Comparison of ENCODE assay signal across 14 mouse cellular contexts in genomic region chr1:98082988-98083387, GRCm38 (mm10). TPM values are rescaled to one million over a fixed set of nuclear protein-coding genes. Genes with fewer than 3 reads are reported as not detected.
DNase-seq lines count a peak whose midpoint lies in the region; ATAC-seq lines count a peak whose summit lies in the region.
"Had no signal": no experiment of that assay in that cellular context is flagged by ENCODE, and none has a peak within 500 bp of the region (broad histone marks: within the 10 kb centered on the region; RNA-seq: fewer than 3 reads in every experiment).

No protein-coding gene starts in this region.

- no peaks in the 10 kb centered on the region for H3K9me3 ChIP-seq in heart, embryonic 11.5 days (replicated peaks; ENCODE audit: control insufficient read depth, low read length)
- no peaks in the 10 kb centered on the region for H3K9me3 ChIP-seq in kidney, embryonic 16.5 days (ENCODE audit: low read length)
- no peaks in the 10 kb centered on the region for H3K9me3 ChIP-seq in forebrain, embryonic 11.5 days (ENCODE audit: control insufficient read depth, low read length)

- ATAC-seq in heart, embryonic 11.5 days (replicated peaks; ENCODE audit: insufficient number of reproducible peaks, low FRiP score, low TSS enrichment) = no peak
- peak; percentile 55; the same call in 1 of the 2 replicates for ATAC-seq in kidney, embryonic 16.5 days (ENCODE audit: low FRiP score, low TSS enrichment)
- ATAC-seq in forebrain, embryonic 11.5 days (replicated peaks; ENCODE audit: low FRiP score) = peak; percentile 71

- no peaks in the 10 kb centered on the region for H3K36me3 ChIP-seq in heart, embryonic 11.5 days (ENCODE audit: control insufficient read depth, insufficient read depth, low read length)
- no peaks in the 10 kb centered on the region for H3K36me3 ChIP-seq in kidney, embryonic 16.5 days (ENCODE audit: insufficient read depth, low read length)
- no peaks in the 10 kb centered on the region for H3K36me3 ChIP-seq in forebrain, embryonic 11.5 days (ENCODE audit: control insufficient read depth, insufficient read depth, low read length)

- WGBS in heart, embryonic 11.5 days (ENCODE audit: insufficient replicate concordance) = 60% methylated on average over 6 of the region's 6 CpGs
- 48% methylated on average over 6 of the region's 6 CpGs for whole genome bisulfite sequencing in kidney, embryonic 16.5 days
- WGBS in forebrain, embryonic 11.5 days = 35% methylated on average over 6 of the region's 6 CpGs

- no peak for DNase-seq in heart, adult 9 months (ENCODE audit: low spot score in 2 of 2)
- DNase-seq in kidney, postnatal 36 days = no peak
- peak; percentile 55 for DNase-seq in forebrain, embryonic 11.5 days (ENCODE audit: low spot score)
- DNase-seq in retina, embryonic 14.5 days (ENCODE audit: low spot score) = peak; percentile 44
- no peak for DNase-seq in gastrocnemius, postnatal 10 days
- DNase-seq: B cell, adult 2 months; cerebellum, adult 11-12 months; kidney, adult 11 months; right cerebral cortex, postnatal 25 days; thymus, postnatal 4 days had no signal

- H3K4me2 ChIP-seq in heart, embryonic 11.5 days = no peak overlapping the region
- no peak overlapping the region for H3K4me2 ChIP-seq in kidney, embryonic 16.5 days (replicated peaks; ENCODE audit: low read depth, low read length)
- H3K4me2 ChIP-seq in forebrain, embryonic 11.5 days (ENCODE audit: low read depth, low read length, severe bottlenecking) = no peak overlapping the region
- H3K4me2 ChIP-seq: hindbrain, embryonic 14.5 days had no signal

- no peak overlapping the region for H3K9ac ChIP-seq in heart, embryonic 11.5 days (ENCODE audit: low read depth, low read length)
- H3K9ac ChIP-seq in kidney, embryonic 16.5 days (replicated peaks; ENCODE audit: low read length) = no peak overlapping the region
- no peak overlapping the region for H3K9ac ChIP-seq in forebrain, embryonic 11.5 days (ENCODE audit: low read length)
- H3K9ac ChIP-seq: hindbrain, embryonic 14.5 days had no signal

- no peaks in the 10 kb centered on the region for H3K27me3 ChIP-seq in heart, embryonic 11.5 days (ENCODE audit: control insufficient read depth, insufficient read depth, low read length)
- no peaks in the 10 kb centered on the region for H3K27me3 ChIP-seq in kidney, embryonic 16.5 days (ENCODE audit: insufficient read depth, low read length)
- no peaks in the 10 kb centered on the region for H3K27me3 ChIP-seq in forebrain, embryonic 11.5 days (ENCODE audit: control insufficient read depth, insufficient read depth, low read length)

- no peak overlapping the region for H3K4me3 ChIP-seq in heart, embryonic 11.5 days (ENCODE audit: low read depth, low read length)
- H3K4me3 ChIP-seq in kidney, embryonic 16.5 days (ENCODE audit: low read length) = no peak overlapping the region
- H3K4me3 ChIP-seq in forebrain, embryonic 11.5 days (ENCODE audit: low read depth, low read length) = no peak overlapping the region
- H3K4me3 ChIP-seq: layer of hippocampus, adult 2 months had no signal

- peak overlapping the region; percentile 46 for H3K27ac ChIP-seq in heart, embryonic 11.5 days (ENCODE audit: low read depth, low read length)
- no peak overlapping the region for H3K27ac ChIP-seq in kidney, embryonic 16.5 days (ENCODE audit: low read length)
- peak overlapping the region; percentile 47; the same call in 1 of the 2 replicates for H3K27ac ChIP-seq in forebrain, embryonic 11.5 days (ENCODE audit: low read depth, low read length)
- H3K27ac ChIP-seq: hindbrain, embryonic 14.5 days; layer of hippocampus, adult 2 months had no signal

- peaks cover 33% of the 10 kb centered on the region for H3K4me1 ChIP-seq in heart, embryonic 11.5 days (ENCODE audit: control insufficient read depth, insufficient read depth, low read length)
- peaks cover 16% of the 10 kb centered on the region; the same call in 1 of the 2 replicates for H3K4me1 ChIP-seq in kidney, embryonic 16.5 days (ENCODE audit: insufficient read depth, low read length)
- H3K4me1 ChIP-seq in forebrain, embryonic 11.5 days (replicated peaks; ENCODE audit: control insufficient read depth, insufficient read depth, low read length) = peaks cover 7% of the 10 kb centered on the region

RNA-seq across cellular contexts. Expression of gene Pam, which starts 12.5 kb away (rescaled TPM):
- polyA plus RNA-seq in heart, embryonic 11.5 days (2014; fragmentation: Nextera tagmentation; extraction: Ambion mirVana) = 258 and 317 TPM in 2 replicates
- 23.7 and 27.1 TPM in 2 replicates for polyA plus RNA-seq in kidney, embryonic 16.5 days (2015; fragmentation: Nextera tagmentation; extraction: Ambion mirVana)
- 17.4 and 21.5 TPM in 2 replicates for polyA plus RNA-seq in forebrain, embryonic 11.5 days (2014; fragmentation: Nextera tagmentation; extraction: Ambion mirVana)
- total RNA-seq in gastrocnemius, postnatal 10 days (2021) = 10 to 100 TPM; 85.6 to 88.1 TPM

Comparison
In these comparisons a context has a peak if more than half of its experiments do, and no peak if none do; other contexts are left out.
1. DNase-seq: peak in forebrain, embryonic 11.5 days (single experiment) and retina, embryonic 14.5 days (single experiment); none in heart, adult 9 months (0 of 2), kidney, postnatal 36 days (0 of 2) and gastrocnemius, postnatal 10 days (single experiment).